Mouse (Mus musculus) limb, embryonic 14.5 days (tissue): ENCODE measurements around the gene Gm28048. TPM values are rescaled to one million over a fixed set of nuclear protein-coding genes. Genes with fewer than 3 reads are reported as not detected.

Experiments
- ATAC-seq: fragments of 200-750 bp; cut with Nextera tagmentation; 2 replicates; pipeline ENCODE4 v1.8.0; 2017; ENCODE audit warnings: low read depth, moderate number of reproducible peaks, moderate TSS enrichment; ENCODE audit not compliant: low FRiP score
- DNase-seq: peaks from one replicate; pipeline ENCODE4 v3.0.0-alpha.2; 2015; ENCODE audit warnings: low spot score
- H3K27ac ChIP-seq: fragments of 300-500 bp; sonication (generic); replicated peaks from 2 replicates; pipeline ENCODE4 v1.5.1; 2014; ENCODE audit warnings: low read depth, mild to moderate bottlenecking, low read length, moderate library complexity, mixed read lengths
- H3K27me3 ChIP-seq: fragments of 300-500 bp; sonication (generic); 2 replicates; pipeline ENCODE4 v1.6.1; 2014; ENCODE audit warnings: low read length, mixed read lengths; ENCODE audit not compliant: control insufficient read depth, insufficient read depth
- H3K36me3 ChIP-seq: fragments of 300-500 bp; sonication (generic); 2 replicates; pipeline ENCODE4 v1.6.1; 2014; ENCODE audit warnings: mild to moderate bottlenecking, low read length, moderate library complexity, mixed read lengths; ENCODE audit not compliant: control insufficient read depth, insufficient read depth
- H3K4me1 ChIP-seq: fragments of 300-500 bp; sonication (generic); 2 replicates; pipeline ENCODE4 v1.6.1; 2014; ENCODE audit warnings: antibody characterized with exemption, low read length, mixed read lengths; ENCODE audit not compliant: control insufficient read depth, insufficient read depth
- H3K4me2 ChIP-seq: fragments of 300-500 bp; sonication (generic); replicated peaks from 2 replicates; pipeline ENCODE4 v1.6.1; 2014; ENCODE audit warnings: low read depth, mild to moderate bottlenecking, low read length, moderate library complexity; ENCODE audit not compliant: severe bottlenecking
- H3K4me3 ChIP-seq: fragments of 300-500 bp; sonication (generic); replicated peaks from 2 replicates; pipeline ENCODE4 v1.5.1; 2014; ENCODE audit warnings: low read length
- H3K9ac ChIP-seq: fragments of 300-500 bp; sonication (generic); 2 replicates; pipeline ENCODE4 v1.6.1; 2014; ENCODE audit warnings: mild to moderate bottlenecking, low read depth, low read length, moderate library complexity; ENCODE audit not compliant: severe bottlenecking
- H3K9me3 ChIP-seq: fragments of 300-500 bp; sonication (generic); 2 replicates; pipeline ENCODE4 v1.6.1; 2016; ENCODE audit warnings: low read length; ENCODE audit not compliant: control insufficient read depth
- POLR2A ChIP-seq: fragments of 200-500 bp; IDR thresholded peaks from 2 replicates; pipeline ENCODE4 v1.8.0; 2012; ENCODE audit warnings: inconsistent platforms, mild to moderate bottlenecking, moderate library complexity, borderline replicate concordance; ENCODE audit not compliant: insufficient read depth, insufficient read length; ENCODE audit errors: extremely low read depth
- WGBS: fragments of 180-500 bp; shearing (Covaris S2); extraction: QIAGEN DNeasy Blood & Tissue Kit; methylation state at CpG from one replicate; pipeline ENCODE4 v1.1.7; 2014; 5-methylcytosine and 5-hydroxymethylcytosine counted together
- polyA plus RNA-seq, 2 experiments: library from polyadenylated mRNA; depleted of rRNA in 1 of 2; stranded (reverse) in 1 of 2; unstranded in 1 of 2; fragments of >200 nt; fragmentation: Nextera tagmentation in 1 of 2; extraction: Ambion mirVana in 1 of 2; gene quantifications; 2 replicates each; pipeline versions ENCODE4 v1.2.1 to v1.2.3; 2012 to 2014

Gene Gm28048
- polyA plus RNA-seq, 2 experiments: 2.4 to 10.4 TPM

DNA sequence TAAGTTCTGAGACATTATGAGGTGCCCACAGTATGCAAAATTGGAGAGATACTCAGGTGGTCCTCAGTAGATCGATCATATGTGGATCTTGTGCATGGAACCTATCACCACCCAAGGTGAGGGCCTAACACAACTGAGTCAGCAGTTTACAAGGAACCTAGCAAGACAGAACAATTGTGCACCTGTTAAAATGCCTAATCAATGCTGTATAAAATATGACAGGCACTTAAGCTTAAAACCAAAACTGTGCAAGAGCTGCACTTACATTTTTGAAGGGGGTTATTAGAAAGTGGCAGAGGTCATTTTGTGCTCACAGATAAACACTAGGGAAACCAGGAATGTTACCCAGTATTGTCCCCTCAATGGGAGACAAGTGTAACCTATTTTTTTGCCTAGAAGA, 23.4 kb upstream of the Gm28048 start:
- H3K9me3 ChIP-seq: no peaks in the 10 kb centered on the region
- H3K4me1 ChIP-seq: 0 out of 2 replicates have a peak, but pooled peaks cover 3% of the 10 kb centered on the region
- TF ChIP-seq POLR2A: no peak
- peaks cover 49% of the 10 kb centered on the region for H3K36me3 ChIP-seq
- ATAC-seq: no peak
- no peak overlapping the region for H3K9ac ChIP-seq
- H3K27me3 ChIP-seq: no peaks in the 10 kb centered on the region
- H3K27ac ChIP-seq: no peak overlapping the region
- H3K4me2 ChIP-seq: no peak overlapping the region
- DNase-seq: no peak
- H3K4me3 ChIP-seq: no peak overlapping the region
- 88% methylated on average over 1 of the region's 1 CpGs for WGBS

DNA sequence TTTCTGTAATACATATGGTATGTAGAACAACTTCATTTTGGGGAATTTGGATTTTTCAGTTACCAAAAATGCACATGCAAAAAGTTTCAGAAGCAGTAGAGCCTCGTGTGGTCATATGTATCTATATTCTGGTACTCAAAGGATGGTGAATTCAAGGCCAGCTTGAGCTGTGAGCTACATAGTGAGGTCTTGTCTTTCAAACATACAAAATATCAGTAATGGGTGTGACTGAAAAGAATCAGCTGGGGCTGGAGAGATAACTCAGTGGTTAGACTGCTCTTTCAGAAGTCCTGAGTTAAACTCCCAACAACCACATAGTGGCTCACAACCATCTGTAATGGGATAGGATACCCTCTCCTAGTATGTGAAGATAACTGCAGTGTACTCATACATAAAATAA, 16.4 kb upstream of the Gm28048 start:
- ATAC-seq: no peak
- Histone ChIP-seq H3K9ac (no peak overlapping the region), H3K4me3 (no peak overlapping the region), H3K36me3 (peaks cover 85% of the 10 kb centered on the region), H3K4me1 (no peaks in the 10 kb centered on the region), H3K27me3 (no peaks in the 10 kb centered on the region), H3K4me2 (no peak overlapping the region), H3K9me3 (no peaks in the 10 kb centered on the region), H3K27ac (no peak overlapping the region)
- DNase-seq: no peak
- 86% methylated on average over 1 of the region's 1 CpGs for WGBS
- no peak for TF ChIP-seq POLR2A

DNA sequence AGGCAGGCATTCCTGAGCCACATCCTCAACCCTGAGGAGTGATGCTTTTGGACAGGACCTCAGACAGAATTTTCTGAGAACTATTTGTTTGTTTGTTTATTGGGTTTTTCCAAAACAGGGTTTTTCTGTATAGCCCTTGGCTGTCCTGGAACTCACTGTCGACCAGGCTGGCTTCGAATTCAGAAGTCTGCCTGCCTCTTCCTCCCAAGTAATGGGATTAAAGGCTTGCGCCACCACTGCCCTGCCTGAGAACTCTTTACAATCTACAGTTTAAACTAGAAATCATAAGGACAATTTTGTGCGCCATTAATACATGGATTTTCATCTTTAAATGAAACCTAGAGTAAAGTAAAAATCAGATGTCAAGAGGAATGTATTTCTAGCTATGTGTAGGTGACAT, 13.6 kb upstream of the Gm28048 start:
- TF ChIP-seq POLR2A: no peak
- no peak overlapping the region for H3K4me2 ChIP-seq
- no peaks in the 10 kb centered on the region for H3K9me3 ChIP-seq
- H3K27me3 ChIP-seq: no peaks in the 10 kb centered on the region
- H3K4me1 ChIP-seq: peaks cover 10% of the 10 kb centered on the region; the same call in 1 of the 2 replicates
- ATAC-seq (no peak), DNase-seq (no peak)
- no peak overlapping the region for H3K27ac ChIP-seq
- H3K36me3 ChIP-seq: peaks cover 63% of the 10 kb centered on the region
- H3K4me3 ChIP-seq: no peak overlapping the region
- H3K9ac ChIP-seq: no peak overlapping the region
- 94% methylated on average over 4 of the region's 4 CpGs for WGBS

DNA sequence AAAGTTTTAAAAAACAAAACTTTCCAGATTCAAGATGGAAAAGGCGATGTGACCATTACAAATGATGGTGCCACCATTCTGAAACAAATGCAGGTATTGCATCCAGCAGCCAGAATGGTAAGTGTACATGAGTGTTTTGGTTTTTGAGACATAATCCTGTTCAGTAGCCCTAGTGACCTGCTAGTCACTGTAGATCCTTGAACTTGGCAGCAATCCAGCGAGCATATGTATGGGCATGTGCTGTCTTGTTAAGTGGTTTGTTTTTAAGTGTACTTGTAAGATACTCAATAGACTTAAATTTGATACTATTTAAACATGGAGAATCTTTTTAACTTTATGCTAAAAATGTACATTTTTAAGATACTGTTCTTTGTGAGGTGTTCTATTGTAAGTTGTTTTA, 12.4 kb upstream of the Gm28048 start:
- 89% methylated on average over 2 of the region's 2 CpGs for WGBS
- ATAC-seq (no peak), DNase-seq (no peak)
- no peak overlapping the region for H3K4me2 ChIP-seq
- H3K27me3 ChIP-seq: no peaks in the 10 kb centered on the region
- H3K4me3 ChIP-seq: no peak overlapping the region
- no peak for TF ChIP-seq POLR2A
- H3K9me3 ChIP-seq: no peaks in the 10 kb centered on the region
- peaks cover 52% of the 10 kb centered on the region for H3K36me3 ChIP-seq
- H3K9ac ChIP-seq: no peak overlapping the region
- peaks cover 10% of the 10 kb centered on the region; the same call in 1 of the 2 replicates for H3K4me1 ChIP-seq
- no peak overlapping the region for H3K27ac ChIP-seq

DNA sequence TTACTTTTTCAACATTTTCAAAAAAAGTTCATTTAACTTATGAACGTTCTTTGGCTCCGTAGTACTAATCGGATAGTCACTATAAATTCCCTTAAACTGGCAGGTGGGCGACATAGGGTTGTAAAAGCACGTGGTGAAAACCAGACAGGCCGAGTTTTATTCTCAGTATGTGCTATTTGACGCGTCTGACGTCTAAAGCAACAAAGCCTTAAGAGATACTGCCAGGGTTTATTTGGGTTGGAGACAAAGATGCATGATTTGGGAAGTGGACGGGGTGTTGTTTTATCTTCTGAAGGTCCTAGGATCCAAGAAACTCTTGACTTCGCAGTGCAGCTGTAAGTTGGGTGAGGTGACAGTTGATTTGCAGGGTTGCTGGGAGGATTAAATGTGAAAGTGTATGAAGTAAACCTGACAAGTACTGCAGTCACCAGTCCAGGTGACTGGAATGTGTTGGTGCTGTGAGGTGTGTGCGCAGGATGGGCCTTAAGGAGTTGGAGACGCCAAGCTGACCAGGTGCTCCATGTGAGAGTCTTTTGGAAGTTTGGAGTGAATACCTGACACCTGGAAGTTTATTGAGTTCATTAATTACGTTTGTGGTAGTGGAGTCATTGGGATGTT, 9.4 kb upstream of the Gm28048 start:
- TF ChIP-seq POLR2A: no peak
- Histone ChIP-seq H3K4me1 (peaks cover 10% of the 10 kb centered on the region; the same call in 1 of the 2 replicates), H3K27me3 (no peaks in the 10 kb centered on the region), H3K36me3 (peaks cover 26% of the 10 kb centered on the region), H3K27ac (peak overlapping the region; percentile 94; the same call in 1 of the 2 replicates), H3K9me3 (no peaks in the 10 kb centered on the region), H3K4me3 (peak overlapping the region; percentile 67), H3K4me2 (peak overlapping the region; percentile 92), H3K9ac (peak overlapping the region; percentile 90)
- WGBS: 7% methylated on average over 14 of the region's 14 CpGs
- ATAC-seq (no peak), DNase-seq (no peak)
